ENCODE assay signal across 14 mouse cellular contexts in the genomic region with DNA sequence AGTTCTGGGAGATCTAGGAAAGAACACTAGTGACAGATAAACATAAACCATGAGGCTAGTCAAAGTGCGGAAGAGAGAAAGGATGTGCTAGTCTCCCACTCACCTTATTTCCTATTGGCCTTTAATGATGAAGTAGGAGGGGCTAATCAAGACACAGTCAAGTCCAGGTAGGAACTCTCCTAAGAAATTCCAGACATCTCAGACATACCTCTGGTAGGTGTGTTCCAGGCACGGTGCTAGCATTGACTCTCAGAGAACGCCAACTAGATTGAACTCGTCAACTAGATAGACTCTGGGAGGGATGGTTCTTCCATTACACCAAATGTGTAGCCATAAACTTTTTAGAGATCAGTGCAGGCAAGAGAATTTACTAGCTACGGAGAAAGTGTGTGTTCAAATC.
"Had no signal": no experiment of that assay in that cellular context is flagged by ENCODE, and none has a peak within 500 bp of the region (broad histone marks: within the 10 kb centered on the region; RNA-seq: fewer than 3 reads in every experiment).

No protein-coding gene starts in this region.

- ATAC-seq: hindbrain, postnatal 0 days; intestine, embryonic 16.5 days; liver, embryonic 12.5 days had no signal

- DNase-seq: gastrocnemius, postnatal 14 days; gastrocnemius, postnatal 36 days; heart, adult 11 months; heart, adult 2 months; heart, postnatal 14 days; heart, postnatal 36 days; kidney, adult 11 months; kidney, postnatal 10 days; kidney, postnatal 36 days; layer of hippocampus, adult 9-11 months; left cerebral cortex, postnatal 4 days had no signal
